Mouse (Mus musculus): ENCODE data around the gene Tmem229b. TPM values are rescaled to one million over a fixed set of nuclear protein-coding genes. Genes with fewer than 3 reads are reported as not detected.
"Not testable (repeated sequence)": the region's sequence is repeated elsewhere in the genome, so short reads cannot be mapped to it uniquely, and the experiment has no call there.

The Tmem229b gene
- total and polyA plus RNA-seq, 2 experiments, result 1.4 to 1.6 TPM

DNA sequence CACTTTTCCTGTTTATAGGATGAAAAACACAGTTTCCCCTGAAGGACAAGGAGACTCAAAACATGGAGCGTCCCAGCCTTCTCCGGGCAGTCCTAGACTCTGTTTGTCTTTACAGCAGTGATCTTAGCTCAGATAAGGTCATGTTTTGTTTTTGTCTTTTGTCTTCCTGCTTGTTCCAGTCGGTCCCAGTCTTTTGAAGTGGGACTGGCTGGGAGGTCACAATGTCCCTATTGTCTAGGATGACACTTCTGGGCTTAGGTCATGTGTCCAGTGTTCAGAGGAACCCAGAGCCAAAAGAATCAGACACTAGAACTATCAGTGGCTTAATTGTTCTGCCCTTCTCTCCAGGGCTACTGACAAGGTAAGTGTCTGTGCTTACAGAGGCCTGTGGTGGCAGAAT is 27.9 kb upstream of the Tmem229b start:
- Histone ChIP-seq H3K4me3 (ENCODE audit: insufficient read depth, low read depth, low read length) (no peak overlapping the region), H3K4me1 (ENCODE audit: control insufficient read depth, insufficient read depth, low read length) (no peaks in the 10 kb centered on the region), H3K36me3 (ENCODE audit: control insufficient read depth, insufficient read depth, low read length) (no peaks in the 10 kb centered on the region), H3K79me2 (ENCODE audit: control insufficient read depth, insufficient read depth, low read length) (no peaks in the 10 kb centered on the region), H3K9ac (ENCODE audit: low read depth, low read length) (no peak overlapping the region), H3K27ac (replicated peaks; ENCODE audit: insufficient read depth, low read depth, low read length) (no peak overlapping the region), H3K27me3 (ENCODE audit: control insufficient read depth, insufficient read depth, low read length) (no peaks in the 10 kb centered on the region)
- WGBS, result 51% methylated on average over 3 of the region's 3 CpGs
- no peak for TF ChIP-seq CTCF (IDR thresholded peaks at IDR 0.05; ENCODE audit: low read depth, low read length)
- no peak for TF ChIP-seq POLR2A (IDR thresholded peaks at IDR 0.05; ENCODE audit: extremely low read depth, insufficient read depth, low read length)
- DNase-seq (ENCODE audit: extremely low read depth, low read depth, low spot score), result no peak

DNA sequence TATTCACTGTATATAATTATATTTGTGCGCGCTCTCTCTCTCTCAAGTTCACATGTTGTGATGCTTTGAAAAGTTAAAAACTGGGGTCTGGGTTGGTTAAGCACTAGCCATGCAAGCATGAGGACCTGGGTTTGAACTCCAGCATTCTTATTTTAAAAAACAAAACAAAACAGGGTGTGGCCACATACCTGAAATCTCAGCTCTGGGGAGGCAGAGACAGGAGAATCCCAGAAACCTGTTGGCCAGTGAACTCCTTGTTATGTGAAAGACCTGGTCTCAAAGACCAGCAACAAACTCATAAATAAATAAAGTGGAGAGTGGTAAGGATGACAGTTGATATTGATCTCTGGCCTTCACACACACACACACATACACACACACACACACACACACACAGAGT is 26.9 kb upstream of the Tmem229b start:
- WGBS, result 100% methylated on average over 2 of the region's 2 CpGs
- Histone ChIP-seq H3K4me1 (ENCODE audit: control insufficient read depth, insufficient read depth, low read length) (peaks cover 2% of the 10 kb centered on the region; the same call in 1 of the 2 replicates), H3K27me3 (ENCODE audit: control insufficient read depth, insufficient read depth, low read length) (peaks cover under 1% of the 10 kb centered on the region; the same call in 1 of the 2 replicates), H3K4me3 (ENCODE audit: insufficient read depth, low read depth, low read length) (no peak overlapping the region), H3K79me2 (ENCODE audit: control insufficient read depth, insufficient read depth, low read length) (no peaks in the 10 kb centered on the region), H3K36me3 (ENCODE audit: control insufficient read depth, insufficient read depth, low read length) (no peaks in the 10 kb centered on the region), H3K27ac (replicated peaks; ENCODE audit: insufficient read depth, low read depth, low read length) (no peak overlapping the region), H3K9ac (ENCODE audit: low read depth, low read length) (no peak overlapping the region)
- DNase-seq (ENCODE audit: extremely low read depth, low read depth, low spot score), result no peak
- TF ChIP-seq CTCF (IDR thresholded peaks at IDR 0.05; ENCODE audit: low read depth, low read length) (no peak), POLR2A (IDR thresholded peaks at IDR 0.05; ENCODE audit: extremely low read depth, insufficient read depth, low read length) (no peak)

GRCm38 (mm10) chr12:79028911-79029861 is 21.8 kb upstream of the Tmem229b start, which contains the start of gene Plekhh1:
Gene Plekhh1, plus strand, starts transcription at chr12:79029163.
- Histone ChIP-seq H3K79me2 (ENCODE audit: control insufficient read depth, insufficient read depth, low read length) (no peaks in the 10 kb centered on the region), H3K4me3 (ENCODE audit: insufficient read depth, low read depth, low read length) (peak within 1 kb of the TSS; percentile 83), H3K4me1 (ENCODE audit: control insufficient read depth, insufficient read depth, low read length) (peaks cover 2% of the 10 kb centered on the region), H3K9ac (ENCODE audit: low read depth, low read length) (peak within 1 kb of the TSS; percentile 76), H3K27me3 (ENCODE audit: control insufficient read depth, insufficient read depth, low read length) (peaks cover 6% of the 10 kb centered on the region; the same call in 1 of the 2 replicates), H3K27ac (replicated peaks; ENCODE audit: insufficient read depth, low read depth, low read length) (no peak within 1 kb of the TSS), H3K36me3 (ENCODE audit: control insufficient read depth, insufficient read depth, low read length) (no peaks in the 10 kb centered on the region)
- no peak for DNase-seq (ENCODE audit: extremely low read depth, low read depth, low spot score)
- 2% methylated on average over 70 of the region's 80 CpGs for WGBS
- no peak for TF ChIP-seq POLR2A (IDR thresholded peaks at IDR 0.05; ENCODE audit: extremely low read depth, insufficient read depth, low read length)
- no peak for TF ChIP-seq CTCF (IDR thresholded peaks at IDR 0.05; ENCODE audit: low read depth, low read length)

- not testable (repeated sequence) for H3K79me2 ChIP-seq (ENCODE audit: control insufficient read depth, insufficient read depth, low read length); H3K4me1 ChIP-seq (ENCODE audit: control insufficient read depth, insufficient read depth, low read length); H3K36me3 ChIP-seq (ENCODE audit: control insufficient read depth, insufficient read depth, low read length); H3K27ac ChIP-seq (replicated peaks; ENCODE audit: insufficient read depth, low read depth, low read length); H3K27me3 ChIP-seq (ENCODE audit: control insufficient read depth, insufficient read depth, low read length); H3K9ac ChIP-seq (ENCODE audit: low read depth, low read length); DNase-seq (ENCODE audit: extremely low read depth, low read depth, low spot score); H3K4me3 ChIP-seq (ENCODE audit: insufficient read depth, low read depth, low read length)
- 97% methylated on average over 8 of the region's 8 CpGs for WGBS
These were observed 20.1 kb upstream of the Tmem229b start for GRCm38 (mm10) chr12:79027526-79027925.

DNA sequence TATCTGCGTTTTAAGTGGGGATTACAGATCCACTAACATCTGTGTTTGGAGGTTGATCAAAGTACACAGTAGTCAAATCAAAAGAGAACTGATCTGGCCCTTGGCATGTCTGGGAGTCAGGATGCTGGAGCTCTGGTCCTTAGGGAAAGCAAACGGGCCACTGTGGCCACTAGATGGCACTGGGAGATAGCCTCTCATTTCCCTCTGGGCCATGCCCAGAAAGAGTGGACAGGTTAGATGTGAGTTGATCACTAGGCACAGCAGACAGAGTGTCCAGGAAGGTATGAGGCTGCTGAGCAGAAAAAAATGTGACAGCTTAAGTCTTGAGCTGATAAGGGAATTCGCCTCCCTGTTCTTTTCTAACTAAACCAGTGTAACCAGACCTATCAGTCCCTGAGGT is 15.5 kb upstream of the Tmem229b start:
- H3K4me3 ChIP-seq (ENCODE audit: insufficient read depth, low read depth, low read length), result no peak overlapping the region
- no peak overlapping the region for H3K9ac ChIP-seq (ENCODE audit: low read depth, low read length)
- TF ChIP-seq CTCF (IDR thresholded peaks at IDR 0.05; ENCODE audit: low read depth, low read length) (peak; percentile 91), POLR2A (IDR thresholded peaks at IDR 0.05; ENCODE audit: extremely low read depth, insufficient read depth, low read length) (no peak)
- no peaks in the 10 kb centered on the region for H3K4me1 ChIP-seq (ENCODE audit: control insufficient read depth, insufficient read depth, low read length)
- H3K27me3 ChIP-seq (ENCODE audit: control insufficient read depth, insufficient read depth, low read length), result no peaks in the 10 kb centered on the region
- H3K79me2 ChIP-seq (ENCODE audit: control insufficient read depth, insufficient read depth, low read length), result no peaks in the 10 kb centered on the region
- 16% methylated on average over 3 of the region's 3 CpGs for WGBS
- DNase-seq (ENCODE audit: extremely low read depth, low read depth, low spot score), result peak; percentile 45
- no peaks in the 10 kb centered on the region for H3K36me3 ChIP-seq (ENCODE audit: control insufficient read depth, insufficient read depth, low read length)
- no peak overlapping the region for H3K27ac ChIP-seq (replicated peaks; ENCODE audit: insufficient read depth, low read depth, low read length)

DNA sequence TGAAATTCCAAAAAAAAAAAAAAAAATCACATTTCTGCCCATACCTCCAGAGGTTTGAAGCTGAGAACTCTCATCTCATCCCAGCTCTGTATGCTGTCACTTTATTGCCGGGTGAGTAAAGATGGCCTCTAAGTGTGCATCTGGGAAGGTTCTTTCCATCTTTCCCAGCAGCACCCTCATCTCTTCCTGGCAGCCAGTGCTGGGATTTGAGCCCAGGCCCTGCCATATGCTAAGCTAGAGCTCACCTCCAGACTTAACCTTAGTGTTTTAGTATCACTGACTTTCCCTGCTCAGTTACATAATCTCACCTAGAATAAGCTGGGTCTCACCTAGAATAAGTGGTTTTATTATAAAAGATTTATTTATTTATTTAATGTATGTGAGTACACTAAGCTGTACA is 14.5 kb upstream of the Tmem229b start:
- H3K79me2 ChIP-seq (ENCODE audit: control insufficient read depth, insufficient read depth, low read length), result no peaks in the 10 kb centered on the region
- H3K9ac ChIP-seq (ENCODE audit: low read depth, low read length), result no peak overlapping the region
- no peaks in the 10 kb centered on the region for H3K36me3 ChIP-seq (ENCODE audit: control insufficient read depth, insufficient read depth, low read length)
- 89% methylated on average over 1 of the region's 1 CpGs for WGBS
- H3K4me3 ChIP-seq (ENCODE audit: insufficient read depth, low read depth, low read length), result no peak overlapping the region
- H3K27me3 ChIP-seq (ENCODE audit: control insufficient read depth, insufficient read depth, low read length), result no peaks in the 10 kb centered on the region
- H3K4me1 ChIP-seq (ENCODE audit: control insufficient read depth, insufficient read depth, low read length), result no peaks in the 10 kb centered on the region
- no peak for DNase-seq (ENCODE audit: extremely low read depth, low read depth, low spot score)
- TF ChIP-seq CTCF (IDR thresholded peaks at IDR 0.05; ENCODE audit: low read depth, low read length) (no peak), POLR2A (IDR thresholded peaks at IDR 0.05; ENCODE audit: extremely low read depth, insufficient read depth, low read length) (no peak)
- no peak overlapping the region for H3K27ac ChIP-seq (replicated peaks; ENCODE audit: insufficient read depth, low read depth, low read length)
